Mouse (Mus musculus) neural tube, embryonic 14.5 days (tissue): ENCODE measurements around the gene Atp13a5. TPM values are rescaled to one million over a fixed set of nuclear protein-coding genes. Genes with fewer than 3 reads are reported as not detected.

Experiments used
- ATAC-seq: fragments of 200-750 bp; cut with Nextera tagmentation; 2 replicates; pipeline ENCODE4 v1.8.0; 2017; ENCODE audit warnings: low read depth, mild to moderate bottlenecking, moderate TSS enrichment, moderate library complexity
- H3K27ac ChIP-seq: fragments of 300-500 bp; sonication (generic); 2 replicates; pipeline ENCODE4 v1.5.1; 2014; ENCODE audit warnings: low read depth, mild to moderate bottlenecking, control low read depth, low read length, moderate library complexity, mixed read lengths
- H3K27me3 ChIP-seq: fragments of 300-500 bp; sonication (generic); 2 replicates; pipeline ENCODE4 v1.6.1; 2014; ENCODE audit warnings: low read length; ENCODE audit not compliant: control insufficient read depth, insufficient read depth
- H3K36me3 ChIP-seq: fragments of 300-500 bp; sonication (generic); 2 replicates; pipeline ENCODE4 v1.6.1; 2014; ENCODE audit warnings: low read length, mixed read lengths; ENCODE audit not compliant: control insufficient read depth, insufficient read depth
- H3K4me1 ChIP-seq: fragments of 300-500 bp; sonication (generic); 2 replicates; pipeline ENCODE4 v1.6.1; 2014; ENCODE audit warnings: low read length; ENCODE audit not compliant: control insufficient read depth, insufficient read depth
- H3K4me2 ChIP-seq: fragments of 300-500 bp; sonication (generic); 2 replicates; pipeline ENCODE4 v1.6.1; 2014; ENCODE audit warnings: mild to moderate bottlenecking, low read depth, low read length, control low read depth
- H3K4me3 ChIP-seq: fragments of 300-500 bp; sonication (generic); 2 replicates; pipeline ENCODE4 v1.5.1; 2014; ENCODE audit warnings: low read depth, low read length, control low read depth, mixed read lengths
- H3K9ac ChIP-seq: fragments of 300-500 bp; sonication (generic); replicated peaks from 2 replicates; pipeline ENCODE4 v1.6.1; 2014; ENCODE audit warnings: low read depth, mild to moderate bottlenecking, control low read depth, low read length, mixed read lengths
- H3K9me3 ChIP-seq: fragments of 300-500 bp; sonication (generic); 2 replicates; pipeline ENCODE4 v1.6.1; 2016; ENCODE audit warnings: low read length; ENCODE audit not compliant: control insufficient read depth
- WGBS: fragments of 180-500 bp; shearing (Covaris S2); extraction: QIAGEN DNeasy Blood & Tissue Kit; methylation state at CpG from one replicate; pipeline ENCODE4 v1.1.7; 2014; 5-methylcytosine and 5-hydroxymethylcytosine counted together
- polyA plus RNA-seq: library from polyadenylated mRNA; unstranded; fragments of >200 nt; fragmentation: Nextera tagmentation; extraction: Ambion mirVana; gene quantifications from 2 replicates; pipeline ENCODE4 v1.2.1, GENCODE M21; 2014

Gene Atp13a5
- polyA plus RNA-seq, 1 experiment from 2014 or later, result 1.2 TPM

DNA sequence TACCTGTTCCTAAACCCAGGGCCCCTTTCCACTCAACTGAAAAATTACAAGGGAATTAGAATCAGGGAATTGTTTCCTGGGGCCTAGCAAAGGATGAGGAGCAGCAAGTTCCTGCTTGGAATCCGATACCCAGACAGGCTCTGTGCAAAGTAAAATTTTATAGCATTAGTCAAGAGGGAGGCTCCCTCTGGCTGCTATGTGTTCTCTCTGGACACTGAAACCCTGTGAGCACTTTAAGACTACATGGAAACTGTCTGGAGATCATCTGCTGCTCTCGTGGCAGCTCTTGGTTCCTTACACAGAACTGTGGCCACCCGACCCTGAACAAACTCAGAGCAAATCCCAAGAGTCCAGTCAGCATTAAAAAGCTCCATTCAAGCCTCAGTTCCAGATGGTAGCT, 50.6 kb downstream of the Atp13a5 start:
- Histone ChIP-seq H3K4me1 (no peaks in the 10 kb centered on the region), H3K4me2 (no peak overlapping the region), H3K27ac (no peak overlapping the region), H3K36me3 (no peaks in the 10 kb centered on the region), H3K9ac (no peak overlapping the region), H3K4me3 (no peak overlapping the region), H3K9me3 (no peaks in the 10 kb centered on the region), H3K27me3 (no peaks in the 10 kb centered on the region)
- ATAC-seq, result no peak
- WGBS, result 72% methylated on average over 3 of the region's 3 CpGs

DNA sequence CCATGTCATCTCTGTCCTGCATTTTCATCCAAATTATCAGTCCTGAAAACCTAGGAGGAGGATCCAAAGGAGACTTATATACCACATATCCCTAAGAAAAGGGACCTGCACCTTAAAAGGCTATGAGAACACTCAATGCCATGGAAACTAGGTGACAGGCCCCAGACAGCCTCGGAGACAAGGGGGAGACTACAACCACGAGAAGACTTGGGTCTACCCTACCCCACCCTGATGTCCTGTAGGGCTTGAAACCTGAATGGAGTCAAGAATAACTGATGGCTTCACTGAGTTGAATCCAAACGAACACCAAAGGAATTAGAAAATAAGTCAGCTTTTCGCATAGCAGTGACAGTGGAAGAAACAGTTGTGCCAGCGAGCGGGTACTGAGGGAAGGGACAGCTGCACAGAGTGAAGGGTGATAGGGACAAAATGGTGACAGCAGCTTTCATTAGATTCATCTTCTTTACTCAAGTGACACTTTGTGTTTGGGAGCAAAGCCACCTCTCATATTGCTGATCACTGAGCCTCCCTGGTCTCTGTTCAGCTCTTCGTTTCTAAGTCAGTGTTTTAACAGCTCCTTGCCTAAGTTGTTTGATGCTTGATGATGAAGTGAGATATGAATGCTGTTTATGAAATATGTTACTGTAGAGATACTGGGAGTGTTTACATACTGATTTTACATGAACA, 53.2 kb downstream of the Atp13a5 start:
- Histone ChIP-seq H3K4me2 (no peak overlapping the region), H3K4me1 (no peaks in the 10 kb centered on the region), H3K9ac (no peak overlapping the region), H3K36me3 (no peaks in the 10 kb centered on the region), H3K4me3 (no peak overlapping the region), H3K27me3 (no peaks in the 10 kb centered on the region), H3K9me3 (no peaks in the 10 kb centered on the region), H3K27ac (no peak overlapping the region)
- ATAC-seq, result no peak
- WGBS, result 86% methylated on average over 7 of the region's 7 CpGs

DNA sequence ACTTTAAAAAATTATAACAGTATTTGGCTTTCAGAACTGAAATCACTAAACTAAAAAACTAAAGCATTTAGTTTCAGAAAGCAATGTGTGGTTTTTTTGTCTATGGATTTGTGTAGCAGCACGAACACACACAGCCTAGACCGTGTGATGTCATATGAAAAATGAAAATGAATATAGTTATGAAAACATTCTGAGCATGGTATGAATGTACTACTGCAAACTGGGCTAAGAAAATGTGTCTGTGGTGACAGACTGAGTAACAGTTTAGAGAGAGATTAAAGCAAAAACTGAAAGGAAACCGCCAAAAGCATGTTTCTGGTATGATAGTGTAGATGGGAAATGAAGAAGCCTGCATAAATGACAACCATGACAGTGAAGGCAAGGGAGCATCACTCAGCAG, 57.8 kb downstream of the Atp13a5 start:
- H3K4me1 ChIP-seq, result no peaks in the 10 kb centered on the region
- H3K4me2 ChIP-seq, result no peak overlapping the region
- H3K4me3 ChIP-seq, result no peak overlapping the region
- H3K27me3 ChIP-seq, result no peaks in the 10 kb centered on the region
- no peak for ATAC-seq
- no peaks in the 10 kb centered on the region for H3K9me3 ChIP-seq
- no peak overlapping the region for H3K9ac ChIP-seq
- H3K36me3 ChIP-seq, result no peaks in the 10 kb centered on the region
- no peak overlapping the region for H3K27ac ChIP-seq
- WGBS, result 92% methylated on average over 3 of the region's 3 CpGs

DNA sequence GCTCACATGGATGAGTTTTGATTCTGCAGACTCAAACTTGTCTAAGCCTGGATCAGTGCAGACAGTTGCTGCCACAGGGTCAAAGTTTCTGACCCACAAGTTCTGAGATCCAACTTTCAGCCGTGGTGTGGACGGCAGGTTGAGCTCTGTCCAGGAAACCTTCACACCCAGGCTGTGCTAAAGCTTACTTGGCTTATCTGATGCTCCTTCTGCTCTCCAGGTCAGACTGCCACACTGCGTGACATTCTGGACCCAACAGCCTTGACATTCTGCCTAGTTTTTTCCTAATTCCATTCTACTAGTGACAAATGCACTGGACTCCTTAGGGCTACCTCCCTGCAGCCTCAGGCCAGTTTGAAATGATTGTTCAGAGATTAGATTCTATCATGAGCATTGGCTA, 63.1 kb downstream of the Atp13a5 start:
- WGBS, result 87% methylated on average over 3 of the region's 3 CpGs
- H3K4me2 ChIP-seq, result no peak overlapping the region
- H3K27ac ChIP-seq, result no peak overlapping the region
- H3K9me3 ChIP-seq, result no peaks in the 10 kb centered on the region
- no peaks in the 10 kb centered on the region for H3K36me3 ChIP-seq
- no peak for ATAC-seq
- no peak overlapping the region for H3K9ac ChIP-seq
- H3K4me3 ChIP-seq, result no peak overlapping the region
- H3K27me3 ChIP-seq, result no peaks in the 10 kb centered on the region
- H3K4me1 ChIP-seq, result no peaks in the 10 kb centered on the region

DNA sequence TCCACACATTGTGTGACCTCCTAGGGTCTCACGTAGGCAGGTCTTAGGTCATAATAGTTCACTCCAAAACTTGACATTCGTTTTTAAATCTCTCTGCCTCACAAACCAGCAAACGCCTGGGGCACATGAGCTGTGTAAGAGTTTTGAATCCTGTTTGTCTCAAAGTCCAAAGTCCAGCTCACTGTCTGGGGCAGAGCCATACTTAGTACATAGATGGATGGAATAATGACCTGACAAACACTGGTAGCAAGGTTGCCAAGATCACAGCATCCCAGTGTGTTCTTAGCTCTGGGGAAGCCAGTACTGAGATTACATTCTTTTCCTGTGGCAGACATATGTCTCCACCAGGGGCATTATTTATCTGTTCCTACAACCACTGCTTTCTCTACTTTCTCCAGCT, 63.5 kb downstream of the Atp13a5 start:
- Histone ChIP-seq H3K9ac (no peak overlapping the region), H3K27ac (no peak overlapping the region), H3K4me3 (no peak overlapping the region), H3K4me1 (no peaks in the 10 kb centered on the region), H3K36me3 (no peaks in the 10 kb centered on the region), H3K9me3 (no peaks in the 10 kb centered on the region), H3K4me2 (no peak overlapping the region), H3K27me3 (no peaks in the 10 kb centered on the region)
- whole genome bisulfite sequencing, result 84% methylated on average over 3 of the region's 3 CpGs
- ATAC-seq, result no peak

DNA sequence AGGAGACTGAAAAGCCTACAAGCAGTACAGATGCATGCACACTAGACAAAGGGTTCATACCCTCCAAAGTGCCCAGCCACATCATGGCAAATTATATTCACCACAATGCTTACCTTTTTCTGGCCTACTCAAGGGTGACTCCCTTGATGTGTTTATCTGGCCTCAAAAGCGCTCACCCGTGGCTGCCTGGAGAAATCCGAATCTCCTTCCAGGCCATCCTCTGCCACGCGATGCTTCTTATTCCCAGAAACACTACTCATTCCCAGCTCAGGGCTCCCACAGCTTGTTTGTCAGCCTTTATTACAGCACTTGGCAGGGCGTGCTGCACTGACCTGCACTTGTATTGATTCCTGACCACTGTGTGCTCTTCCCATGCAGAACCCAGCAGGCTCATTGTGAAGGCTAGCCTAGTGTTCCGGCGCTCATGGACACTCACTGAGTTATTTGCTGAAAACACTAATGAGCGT, 80.9 kb downstream of the Atp13a5 start:
- Histone ChIP-seq H3K4me2 (no peak overlapping the region), H3K27ac (no peak overlapping the region), H3K36me3 (no peaks in the 10 kb centered on the region), H3K27me3 (no peaks in the 10 kb centered on the region), H3K4me1 (no peaks in the 10 kb centered on the region), H3K9me3 (no peaks in the 10 kb centered on the region), H3K9ac (no peak overlapping the region), H3K4me3 (no peak overlapping the region)
- ATAC-seq, result no peak
- WGBS, result 75% methylated on average over 9 of the region's 9 CpGs

DNA sequence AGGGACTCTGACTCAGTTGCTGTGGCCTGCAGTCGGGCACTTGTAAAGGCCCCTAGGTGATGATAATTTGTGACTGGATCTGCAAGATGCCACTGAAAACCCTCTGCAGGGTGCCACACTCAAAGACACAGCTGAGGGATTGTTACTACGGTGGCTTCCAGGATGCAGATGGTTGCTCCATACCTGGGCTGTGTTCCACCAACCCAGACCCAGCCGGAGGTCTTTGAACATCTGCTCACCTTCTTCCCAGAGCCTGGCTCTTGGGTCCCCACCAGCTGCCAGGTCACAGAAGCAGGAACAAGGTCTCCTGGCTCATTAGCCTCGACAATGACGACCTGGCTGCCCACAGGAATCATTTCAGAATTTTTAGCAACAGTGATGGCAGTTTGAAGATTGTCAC, 97.8 kb downstream of the Atp13a5 start:
- no peaks in the 10 kb centered on the region for H3K4me1 ChIP-seq
- no peaks in the 10 kb centered on the region for H3K9me3 ChIP-seq
- no peak overlapping the region for H3K4me3 ChIP-seq
- no peak overlapping the region for H3K27ac ChIP-seq
- H3K4me2 ChIP-seq, result no peak overlapping the region
- no peak overlapping the region for H3K9ac ChIP-seq
- H3K27me3 ChIP-seq, result no peaks in the 10 kb centered on the region
- WGBS, result 81% methylated on average over 5 of the region's 5 CpGs
- H3K36me3 ChIP-seq, result no peaks in the 10 kb centered on the region
- ATAC-seq, result no peak

DNA sequence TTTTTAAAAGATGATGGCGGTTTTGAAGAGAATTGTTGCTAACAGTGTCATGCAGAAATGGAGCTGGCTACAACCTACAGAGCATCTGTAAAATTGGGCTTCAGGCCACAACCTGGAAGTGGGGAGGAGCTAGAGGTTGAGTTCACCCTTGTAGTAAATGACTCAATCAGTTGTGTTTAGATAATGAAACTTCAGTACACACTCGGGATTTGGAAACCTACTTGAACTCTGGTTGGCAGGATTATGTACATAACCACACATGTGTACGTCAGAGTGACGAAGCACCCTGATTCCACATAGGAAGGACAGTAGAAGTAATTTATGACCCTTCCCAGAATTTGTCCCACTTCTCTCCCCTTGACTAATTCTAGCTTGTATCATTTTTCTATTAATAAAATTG, 124.2 kb downstream of the Atp13a5 start:
- 87% methylated on average over 4 of the region's 4 CpGs for WGBS
- Histone ChIP-seq H3K9ac (no peak overlapping the region), H3K4me1 (no peaks in the 10 kb centered on the region), H3K9me3 (no peaks in the 10 kb centered on the region), H3K4me3 (no peak overlapping the region), H3K36me3 (no peaks in the 10 kb centered on the region), H3K27ac (no peak overlapping the region), H3K27me3 (no peaks in the 10 kb centered on the region), H3K4me2 (no peak overlapping the region)
- no peak for ATAC-seq

DNA sequence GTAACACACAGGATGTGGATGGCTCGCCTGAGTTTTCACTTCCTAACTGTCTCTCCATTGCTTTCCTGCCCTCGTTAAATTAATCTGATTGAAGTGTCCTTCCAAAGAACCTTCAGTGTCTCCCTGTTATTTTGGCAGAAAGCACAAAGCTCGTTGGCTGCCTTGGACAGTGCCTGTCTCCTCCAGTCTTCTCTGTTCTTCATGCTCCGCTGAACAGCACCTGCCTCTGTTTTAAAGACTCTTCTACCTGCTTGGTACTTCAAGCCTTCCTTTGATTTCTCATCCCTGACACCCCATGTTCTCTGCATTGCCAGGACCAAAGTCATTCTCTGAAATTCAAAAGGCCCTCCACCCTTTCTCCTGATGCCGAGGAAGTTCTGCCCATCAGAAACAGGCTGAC, 142.6 kb downstream of the Atp13a5 start:
- no peaks in the 10 kb centered on the region for H3K27me3 ChIP-seq
- H3K27ac ChIP-seq, result no peak overlapping the region
- no peaks in the 10 kb centered on the region for H3K9me3 ChIP-seq
- no peaks in the 10 kb centered on the region for H3K4me1 ChIP-seq
- WGBS, result 87% methylated on average over 5 of the region's 5 CpGs
- H3K4me2 ChIP-seq, result no peak overlapping the region
- ATAC-seq, result no peak
- no peak overlapping the region for H3K4me3 ChIP-seq
- H3K9ac ChIP-seq, result no peak overlapping the region
- H3K36me3 ChIP-seq, result no peaks in the 10 kb centered on the region
